Mouse (Mus musculus): Measurements from ENCODE around the gene Tmem145. TPM values are rescaled to one million over a fixed set of nuclear protein-coding genes. Genes with fewer than 3 reads are reported as not detected.

Tmem145 gene
- polyA plus RNA-seq, 1 experiment: 0.16 TPM

DNA sequence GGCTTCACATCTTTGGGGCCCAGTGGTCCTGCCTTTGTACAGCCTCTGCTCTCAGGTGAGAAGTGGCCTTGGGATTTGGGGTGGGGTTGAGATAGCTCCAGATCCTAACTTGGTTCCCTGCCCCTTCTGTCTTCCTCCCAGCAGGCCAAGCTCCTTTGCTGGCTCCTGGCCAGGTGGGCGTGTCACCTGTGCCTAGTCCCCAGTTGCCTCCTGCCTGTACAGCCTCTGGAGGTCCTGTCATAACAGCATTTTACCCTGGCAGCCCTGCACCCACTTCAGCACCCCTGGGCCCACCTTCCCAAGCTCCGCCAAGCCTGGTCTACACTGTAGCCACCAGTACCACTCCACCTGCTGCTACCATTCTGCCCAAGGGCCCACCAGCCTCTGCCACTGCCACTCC lies 15.0 kb upstream of the Tmem145 start:
- Histone ChIP-seq H3K27me3 (replicated peaks) (peaks cover 1% of the 10 kb centered on the region), H3K9me3 (peaks cover 8% of the 10 kb centered on the region; the same call in 1 of the 2 replicates), H3K4me3 (replicated peaks) (no peak overlapping the region), H3K36me3 (replicated peaks; ENCODE audit: low read length) (peaks cover 93% of the 10 kb centered on the region), H3K4me1 (peaks cover 49% of the 10 kb centered on the region)
- TF ChIP-seq FLI1 (IDR thresholded peaks at IDR 0.05; ENCODE audit: low read length) (no peak), GATA1 (IDR thresholded peaks at IDR 0.05; ENCODE audit: borderline replicate concordance, low read length) (no peak)

DNA sequence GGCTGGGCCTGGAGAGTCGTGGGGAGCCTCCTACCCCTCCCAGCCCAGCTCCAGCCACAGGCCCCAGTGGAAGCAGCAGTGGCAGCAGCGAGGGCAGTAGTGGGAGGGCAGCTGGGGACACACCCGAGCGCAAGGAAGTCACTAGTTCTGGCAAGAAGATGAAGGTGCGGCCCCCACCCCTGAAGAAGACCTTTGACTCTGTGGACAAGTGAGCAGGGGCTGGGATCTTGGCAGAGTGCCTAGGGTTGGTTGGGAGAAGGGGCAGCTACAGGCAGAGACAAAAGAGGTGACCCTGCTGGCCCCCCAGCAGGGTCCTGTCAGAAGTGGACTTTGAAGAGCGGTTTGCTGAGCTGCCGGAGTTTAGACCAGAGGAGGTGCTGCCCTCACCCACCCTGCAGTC lies 13.8 kb upstream of the Tmem145 start:
- TF ChIP-seq GATA1 (IDR thresholded peaks at IDR 0.05; ENCODE audit: borderline replicate concordance, low read length) (no peak), FLI1 (IDR thresholded peaks at IDR 0.05; ENCODE audit: low read length) (no peak)
- peaks cover 9% of the 10 kb centered on the region for H3K27me3 ChIP-seq (replicated peaks)
- peaks cover 8% of the 10 kb centered on the region; the same call in 1 of the 2 replicates for H3K9me3 ChIP-seq
- no peak overlapping the region for H3K4me3 ChIP-seq (replicated peaks)
- H3K36me3 ChIP-seq (replicated peaks; ENCODE audit: low read length): peaks cover 81% of the 10 kb centered on the region
- H3K4me1 ChIP-seq: peaks cover 50% of the 10 kb centered on the region

- Histone ChIP-seq H3K9me3 (peaks cover 8% of the 10 kb centered on the region; the same call in 1 of the 2 replicates), H3K27me3 (replicated peaks) (peaks cover 15% of the 10 kb centered on the region), H3K4me3 (replicated peaks) (no peak overlapping the region), H3K4me1 (peaks cover 58% of the 10 kb centered on the region), H3K36me3 (replicated peaks; ENCODE audit: low read length) (peaks cover 70% of the 10 kb centered on the region)
- TF ChIP-seq FLI1 (IDR thresholded peaks at IDR 0.05; ENCODE audit: low read length): no peak
- TF ChIP-seq GATA1 (IDR thresholded peaks at IDR 0.05; ENCODE audit: borderline replicate concordance, low read length): no peak
These were observed 12.6 kb upstream of the Tmem145 start for GRCm38 (mm10) chr7:25293191-25293739.

- H3K36me3 ChIP-seq (replicated peaks; ENCODE audit: low read length): peaks cover 57% of the 10 kb centered on the region
These were observed 11.4 kb upstream of the Tmem145 start for GRCm38 (mm10) chr7:25294495-25294894.

DNA sequence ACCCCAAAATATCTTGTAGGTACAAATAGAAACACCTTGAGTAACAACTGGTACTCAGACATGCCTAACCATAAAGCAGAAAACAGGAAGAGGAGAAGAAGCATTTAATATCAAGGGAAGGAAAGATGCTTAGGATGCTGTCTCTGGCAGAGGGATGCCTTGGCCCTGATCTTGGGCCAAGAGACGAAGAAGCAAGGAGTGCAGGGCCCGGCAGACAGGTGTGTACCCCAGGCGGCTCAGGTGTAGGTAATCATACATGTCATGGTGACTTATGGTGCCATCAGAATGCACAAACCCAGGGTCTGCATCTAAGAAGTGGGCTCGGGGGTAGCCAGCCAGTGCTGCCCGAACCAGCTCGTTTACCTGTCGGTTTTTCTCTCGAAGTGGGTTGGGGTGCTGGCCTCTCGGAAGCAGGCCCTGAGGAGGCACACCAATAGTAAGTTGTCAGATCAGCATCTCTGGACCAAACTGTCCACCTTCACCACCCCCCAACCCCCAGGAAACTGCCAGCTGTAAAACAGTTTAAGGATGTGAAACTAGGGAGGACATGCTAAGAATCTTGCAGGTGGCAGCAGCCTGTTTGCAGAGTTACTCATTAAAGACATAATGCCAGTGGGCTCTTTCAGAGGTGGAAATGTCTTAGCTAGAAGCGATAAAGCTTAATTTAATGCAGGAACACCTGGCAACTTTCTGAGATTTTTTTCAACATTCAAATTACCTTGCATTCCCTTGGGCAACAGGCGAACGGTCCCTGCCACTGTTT lies 10.8 kb upstream of the Tmem145 start:
- Histone ChIP-seq H3K4me3 (replicated peaks) (no peak overlapping the region), H3K9me3 (no peaks in the 10 kb centered on the region), H3K4me1 (peaks cover 58% of the 10 kb centered on the region), H3K27me3 (replicated peaks) (peaks cover 15% of the 10 kb centered on the region), H3K36me3 (replicated peaks; ENCODE audit: low read length) (peaks cover 51% of the 10 kb centered on the region)
- TF ChIP-seq FLI1 (IDR thresholded peaks at IDR 0.05; ENCODE audit: low read length) (no peak), GATA1 (IDR thresholded peaks at IDR 0.05; ENCODE audit: borderline replicate concordance, low read length) (no peak)

More at GRCm38 (mm10) chr7:25294495-25294894, 11.4 kb upstream of the Tmem145 start:
- TF ChIP-seq FLI1 (IDR thresholded peaks at IDR 0.05; ENCODE audit: low read length) (no peak), GATA1 (IDR thresholded peaks at IDR 0.05; ENCODE audit: borderline replicate concordance, low read length) (no peak)
- Histone ChIP-seq H3K4me3 (replicated peaks) (no peak overlapping the region), H3K9me3 (no peaks in the 10 kb centered on the region), H3K27me3 (replicated peaks) (peaks cover 15% of the 10 kb centered on the region), H3K4me1 (peaks cover 58% of the 10 kb centered on the region)

DNA sequence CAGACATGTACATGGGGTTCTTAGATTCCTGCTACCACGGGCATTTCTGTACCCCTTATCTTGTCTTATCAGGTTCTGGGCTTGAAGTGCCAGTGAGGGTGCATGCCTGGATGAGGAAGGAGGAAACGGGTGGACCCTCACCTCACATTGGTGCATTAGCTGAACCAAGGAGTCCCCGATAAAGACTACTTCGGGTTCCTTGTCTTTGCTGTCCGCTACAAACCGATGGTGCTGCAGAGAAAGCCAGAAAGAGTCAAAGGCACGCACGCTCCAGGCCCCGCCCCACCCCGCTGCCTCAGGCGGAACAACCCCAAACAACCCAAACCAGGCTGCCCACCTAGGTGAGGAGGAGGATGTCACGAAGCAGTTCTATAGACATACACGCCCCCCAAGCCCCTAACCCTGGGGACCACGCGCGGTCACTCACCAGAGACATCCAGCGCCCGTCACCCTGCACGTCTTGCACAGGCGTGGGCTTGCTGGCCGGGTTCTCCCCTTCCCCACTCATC lies 8.9 kb upstream of the Tmem145 start:
- Histone ChIP-seq H3K36me3 (replicated peaks; ENCODE audit: low read length) (peaks cover 32% of the 10 kb centered on the region), H3K27me3 (replicated peaks) (peaks cover 20% of the 10 kb centered on the region), H3K4me3 (replicated peaks) (peak overlapping the region; percentile 94), H3K4me1 (peaks cover 48% of the 10 kb centered on the region), H3K9me3 (no peaks in the 10 kb centered on the region)
- no peak for TF ChIP-seq GATA1 (IDR thresholded peaks at IDR 0.05; ENCODE audit: borderline replicate concordance, low read length)
- TF ChIP-seq FLI1 (IDR thresholded peaks at IDR 0.05; ENCODE audit: low read length): no peak

- H3K36me3 ChIP-seq (replicated peaks; ENCODE audit: low read length): peaks cover 25% of the 10 kb centered on the region
- H3K4me1 ChIP-seq: peaks cover 42% of the 10 kb centered on the region
- H3K27me3 ChIP-seq (replicated peaks): peaks cover 22% of the 10 kb centered on the region
- TF ChIP-seq FLI1 (IDR thresholded peaks at IDR 0.05; ENCODE audit: low read length) (no peak), GATA1 (IDR thresholded peaks at IDR 0.05; ENCODE audit: borderline replicate concordance, low read length) (no peak)
- no peaks in the 10 kb centered on the region for H3K9me3 ChIP-seq
- H3K4me3 ChIP-seq (replicated peaks): peak within 1 kb of the TSS; percentile 94
These were observed 8.2 kb upstream of the Tmem145 start, which contains the start of gene Pafah1b3 for GRCm38 (mm10) chr7:25297454-25298325. Pafah1b3 (minus strand) TSS chr7:25297986.

DNA sequence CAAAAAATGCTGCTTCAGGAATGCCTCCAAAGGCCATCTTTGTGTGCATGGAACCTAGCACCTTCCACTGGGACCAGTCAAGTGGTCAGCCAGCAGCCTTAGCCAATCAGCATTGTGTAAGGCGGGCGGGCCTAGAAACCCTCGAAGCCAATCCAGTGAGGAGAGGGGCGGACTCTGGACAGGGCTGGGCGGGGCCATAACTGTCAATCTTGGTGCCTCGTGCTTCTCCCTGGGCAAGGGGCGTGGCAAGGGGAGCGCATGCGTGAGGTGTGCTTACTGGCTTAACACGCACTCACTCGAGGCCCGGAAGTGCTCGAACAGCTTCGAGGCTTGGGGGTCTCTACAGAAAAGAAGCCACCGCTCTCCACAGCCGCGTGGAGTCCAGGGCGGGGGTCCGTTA lies 4.8 kb upstream of the Tmem145 start, which contains the start of gene Prr19:
Prr19 (plus strand) TSS at position 349 of the 400 bp plus-strand sequence.
- Histone ChIP-seq H3K4me1 (peaks cover 28% of the 10 kb centered on the region), H3K27me3 (replicated peaks) (peaks cover 46% of the 10 kb centered on the region), H3K9me3 (no peaks in the 10 kb centered on the region), H3K4me3 (replicated peaks) (no peak within 1 kb of the TSS), H3K36me3 (replicated peaks; ENCODE audit: low read length) (no peaks in the 10 kb centered on the region)
- TF ChIP-seq FLI1 (IDR thresholded peaks at IDR 0.05; ENCODE audit: low read length) (no peak), GATA1 (IDR thresholded peaks at IDR 0.05; ENCODE audit: borderline replicate concordance, low read length) (no peak)

- Histone ChIP-seq H3K36me3 (replicated peaks; ENCODE audit: low read length) (no peaks in the 10 kb centered on the region), H3K27me3 (replicated peaks) (peaks cover 54% of the 10 kb centered on the region), H3K4me3 (replicated peaks) (no peak overlapping the region), H3K9me3 (no peaks in the 10 kb centered on the region), H3K4me1 (peaks cover 14% of the 10 kb centered on the region)
- TF ChIP-seq FLI1 (IDR thresholded peaks at IDR 0.05; ENCODE audit: low read length) (no peak), GATA1 (IDR thresholded peaks at IDR 0.05; ENCODE audit: borderline replicate concordance, low read length) (no peak)
These were observed 2.8 kb upstream of the Tmem145 start for GRCm38 (mm10) chr7:25303003-25303684.

All from megakaryocyte, embryonic 14.5 days (primary cell).